Mouse (Mus musculus) erythroblast, embryonic 14.5 days (primary cell): ENCODE measurements at regions not wholly inside any gene's neighbourhood (a gene's known extent, or its start where the extent isn't known, plus 50 kb on each side); places are given as distances from the start of the nearest gene placed in this dataset.

Source experiments
- GATA1 ChIP-seq: IDR thresholded peaks from 2 replicates; pipeline ENCODE4 v1.6.1; 2012; ENCODE audit warnings: low read length, inconsistent platforms, mixed read lengths
- TAL1 ChIP-seq: IDR thresholded peaks from 3 replicates; pipeline ENCODE4 v1.6.1; 2012; ENCODE audit warnings: low read length, inconsistent platforms, mixed read lengths

DNA sequence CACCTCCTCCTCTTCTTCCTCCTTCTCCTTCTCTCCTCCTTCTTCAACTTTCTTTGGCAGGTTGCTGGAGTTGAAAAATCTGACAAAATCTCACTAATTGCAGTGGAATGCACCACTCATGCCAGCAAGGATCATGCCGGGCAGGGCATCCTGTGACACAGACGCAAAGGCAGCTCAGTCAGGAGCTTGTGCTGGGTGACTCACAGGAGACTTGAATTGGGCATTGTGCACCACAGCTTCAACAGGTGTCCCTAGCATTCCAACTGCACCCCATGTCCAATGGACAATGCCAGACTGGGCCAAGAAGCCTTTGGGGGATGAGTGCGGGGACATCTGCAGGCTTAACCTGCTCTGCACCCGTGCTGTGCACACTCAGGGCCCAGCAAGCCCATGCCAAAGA lies 104.2 kb upstream of the Runx1 start:
- TF ChIP-seq TAL1 (no peak), GATA1 (no peak)
